Mouse (Mus musculus) kidney, adult 2 months (tissue): ENCODE measurements at regions not wholly inside any gene's neighbourhood (a gene's known extent, or its start where the extent isn't known, plus 50 kb on each side); places are given as distances from the start of the nearest gene placed in this dataset.

Experiments
- DNase-seq: peaks from one replicate; pipeline ENCODE4 v3.0.0; 2021
- H3K27ac ChIP-seq: fragments of 200-500 bp; 2 replicates; pipeline ENCODE4 v1.5.1; 2012; ENCODE audit warnings: low read depth, low read length, control low read depth, inconsistent platforms; ENCODE audit not compliant: insufficient read depth
- H3K27me3 ChIP-seq: fragments of 200-500 bp; replicated peaks from 2 replicates; pipeline ENCODE4 v1.6.1; 2012; ENCODE audit warnings: mild to moderate bottlenecking, moderate library complexity, low read length, inconsistent platforms; ENCODE audit not compliant: control insufficient read depth, insufficient read depth
- H3K36me3 ChIP-seq: fragments of 200-500 bp; 2 replicates; pipeline ENCODE4 v1.6.1; 2012; ENCODE audit warnings: mild to moderate bottlenecking, moderate library complexity, low read length, inconsistent platforms; ENCODE audit not compliant: control insufficient read depth, insufficient read depth
- H3K4me1 ChIP-seq: fragments of 200-500 bp; 2 replicates; pipeline ENCODE4 v1.6.1; 2011; ENCODE audit warnings: low read length; ENCODE audit not compliant: control insufficient read depth, insufficient read depth
- H3K4me3 ChIP-seq: fragments of 200-500 bp; 2 replicates; pipeline ENCODE4 v1.5.1; 2011; ENCODE audit warnings: mild to moderate bottlenecking, low read depth, low read length, control low read depth; ENCODE audit not compliant: insufficient read depth
- CTCF ChIP-seq: fragments of 200-500 bp; conservative IDR thresholded peaks from 2 replicates; pipeline ENCODE4 v1.5.1; 2011; ENCODE audit warnings: low read depth, mild to moderate bottlenecking, control low read depth, low read length, moderate library complexity, mixed read lengths; ENCODE audit not compliant: insufficient read depth, insufficient read length
- POLR2A ChIP-seq: fragments of 200-500 bp; IDR thresholded peaks from one replicate; pipeline ENCODE4 v1.6.1; 2011; ENCODE audit warnings: low read depth, low read length, control low read depth
- WGBS: fragments of 180-500 bp; shearing (Covaris S2); methylation state at CpG from one replicate; pipeline ENCODE4 v1.1.7; 2018; 5-methylcytosine and 5-hydroxymethylcytosine counted together

- Histone ChIP-seq H3K27ac (no peak overlapping the region), H3K4me3 (no peak overlapping the region), H3K36me3 (no peaks in the 10 kb centered on the region), H3K27me3 (no peaks in the 10 kb centered on the region), H3K4me1 (no peaks in the 10 kb centered on the region)
- no peak for DNase-seq
- TF ChIP-seq POLR2A (no peak), CTCF (no peak)
- 82% methylated on average over 1 of the region's 1 CpGs for WGBS
Measured at GRCm38 (mm10) chr8:39218716-39219115, 1456.2 kb upstream of the Adam24 start.

GRCm38 (mm10) chr8:39227239-39227638 lies 1447.6 kb upstream of the Adam24 start:
- DNase-seq = no peak
- TF ChIP-seq CTCF (no peak), POLR2A (no peak)

GRCm38 (mm10) chr8:39268970-39269497 lies 1405.8 kb upstream of the Adam24 start:
- WGBS = 65% methylated on average over 5 of the region's 5 CpGs
- H3K36me3 ChIP-seq = no peaks in the 10 kb centered on the region
- no peaks in the 10 kb centered on the region for H3K4me1 ChIP-seq
- DNase-seq = no peak
- H3K27ac ChIP-seq = no peak overlapping the region
- no peaks in the 10 kb centered on the region; the same call in 1 of the 2 replicates for H3K27me3 ChIP-seq
- TF ChIP-seq CTCF (no peak), POLR2A (no peak)
- no peak overlapping the region for H3K4me3 ChIP-seq

More at GRCm38 (mm10) chr8:39227239-39227638, 1447.6 kb upstream of the Adam24 start:
- Histone ChIP-seq H3K27me3 (no peaks in the 10 kb centered on the region), H3K36me3 (no peaks in the 10 kb centered on the region), H3K4me3 (no peak overlapping the region), H3K27ac (no peak overlapping the region), H3K4me1 (no peaks in the 10 kb centered on the region)

- DNase-seq = peak; percentile 12
- Histone ChIP-seq H3K36me3 (no peaks in the 10 kb centered on the region), H3K4me1 (no peaks in the 10 kb centered on the region), H3K4me3 (no peak overlapping the region; the same call in none of the 2 replicates), H3K27ac (no peak overlapping the region), H3K27me3 (no peaks in the 10 kb centered on the region)
- 8% methylated on average over 12 of the region's 12 CpGs for WGBS
- TF ChIP-seq CTCF (no peak), POLR2A (no peak)
Measured at GRCm38 (mm10) chr8:39297548-39298306, 1377.2 kb upstream of the Adam24 start.

GRCm38 (mm10) chr8:39303742-39304336 lies 1371.0 kb upstream of the Adam24 start:
- H3K27ac ChIP-seq = no peak overlapping the region
- H3K4me3 ChIP-seq = no peak overlapping the region
- no peaks in the 10 kb centered on the region for H3K36me3 ChIP-seq
- 47% methylated on average over 6 of the region's 6 CpGs for WGBS
- DNase-seq = no peak
- no peak for TF ChIP-seq CTCF
- no peak for TF ChIP-seq POLR2A
- no peaks in the 10 kb centered on the region for H3K4me1 ChIP-seq
- H3K27me3 ChIP-seq = no peaks in the 10 kb centered on the region

GRCm38 (mm10) chr8:39313854-39314253 lies 1361.0 kb upstream of the Adam24 start:
- no peak for DNase-seq
- Histone ChIP-seq H3K4me1 (no peaks in the 10 kb centered on the region), H3K36me3 (no peaks in the 10 kb centered on the region), H3K27ac (no peak overlapping the region), H3K4me3 (no peak overlapping the region), H3K27me3 (no peaks in the 10 kb centered on the region)
- 60% methylated on average over 3 of the region's 3 CpGs for WGBS
- no peak for TF ChIP-seq POLR2A
- TF ChIP-seq CTCF = no peak

GRCm38 (mm10) chr8:39315521-39316233 lies 1359.2 kb upstream of the Adam24 start:
- H3K4me3 ChIP-seq = no peak overlapping the region
- no peaks in the 10 kb centered on the region for H3K4me1 ChIP-seq
- TF ChIP-seq CTCF (no peak), POLR2A (no peak)
- no peaks in the 10 kb centered on the region for H3K27me3 ChIP-seq
- no peak overlapping the region for H3K27ac ChIP-seq
- DNase-seq = no peak
- H3K36me3 ChIP-seq = no peaks in the 10 kb centered on the region
- WGBS = 88% methylated on average over 10 of the region's 10 CpGs
